Mouse (Mus musculus): ENCODE data around the gene Gpr162.
A peak's percentile ranks its signal among the peaks of the same experiment; 100 is the strongest.

The Gpr162 gene

DNA sequence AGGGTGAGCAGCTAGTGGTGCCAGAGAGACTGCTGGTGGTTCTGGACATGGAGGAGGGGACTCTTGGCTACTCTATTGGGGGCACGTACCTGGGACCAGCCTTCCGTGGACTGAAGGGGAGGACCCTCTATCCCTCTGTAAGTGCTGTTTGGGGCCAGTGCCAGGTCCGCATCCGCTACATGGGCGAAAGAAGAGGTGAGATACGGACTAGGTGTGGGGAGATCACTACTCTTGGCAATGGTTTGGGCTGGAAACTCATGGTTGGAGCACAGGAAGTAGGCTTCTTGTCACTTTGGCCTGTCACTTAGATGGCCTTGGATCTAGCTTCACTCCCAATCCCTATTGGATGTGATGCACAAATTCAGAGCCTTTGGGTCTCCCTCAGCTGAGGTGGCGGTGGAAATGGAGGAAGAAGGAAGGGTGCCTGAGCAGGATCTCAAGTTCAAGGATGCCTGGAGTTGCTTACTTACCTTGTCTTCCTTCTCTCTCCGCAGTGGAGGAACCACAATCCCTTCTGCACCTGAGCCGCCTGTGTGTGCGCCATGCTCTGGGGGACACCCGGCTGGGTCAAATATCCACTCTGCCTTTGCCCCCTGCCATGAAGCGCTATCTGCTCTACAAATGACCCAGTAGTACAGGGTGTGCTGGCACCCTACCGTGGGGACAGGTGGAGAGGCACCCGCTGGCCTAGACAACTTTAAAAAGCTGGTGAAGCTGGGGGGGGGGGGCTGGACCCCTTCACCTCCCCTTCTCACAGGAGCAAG is 53.8 kb downstream of the Gpr162 start:
- no peak for DNase-seq

- DNase-seq: peak; percentile 91
These were observed 54.6 kb downstream of the Gpr162 start for GRCm38 (mm10) chr6:124809052-124809774.

Data from kidney, adult 9 months (tissue).